Mouse (Mus musculus) heart, postnatal 0 days (tissue): ENCODE measurements around the gene Fmnl3. TPM values are rescaled to one million over a fixed set of nuclear protein-coding genes. Genes with fewer than 3 reads are reported as not detected.
A peak's percentile ranks its signal among the peaks of the same experiment; 100 is the strongest.

Source experiments
- ATAC-seq: fragments of 200-750 bp; cut with Nextera tagmentation; 2 replicates; pipeline ENCODE4 v1.8.0; 2017; ENCODE audit warnings: low read depth, moderate number of reproducible peaks, moderate library complexity; ENCODE audit not compliant: insufficient read depth
- DNase-seq: peaks from one replicate; pipeline ENCODE4 v3.0.0-alpha.2; 2016; ENCODE audit warnings: low spot score
- H3K27ac ChIP-seq: fragments of 300-500 bp; sonication (generic); 2 replicates; pipeline ENCODE4 v1.5.1; 2014; ENCODE audit warnings: low read depth, mild to moderate bottlenecking
- H3K27me3 ChIP-seq: fragments of 300-500 bp; sonication (generic); 2 replicates; pipeline ENCODE4 v1.6.1; 2014; ENCODE audit warnings: low read length, mixed read lengths; ENCODE audit not compliant: control insufficient read depth, insufficient read depth
- H3K36me3 ChIP-seq: fragments of 300-500 bp; sonication (generic); replicated peaks from 2 replicates; pipeline ENCODE4 v1.6.1; 2014; ENCODE audit warnings: low read length, mixed read lengths; ENCODE audit not compliant: control insufficient read depth, insufficient read depth
- H3K4me1 ChIP-seq: fragments of 300-500 bp; sonication (generic); 2 replicates; pipeline ENCODE4 v1.6.1; 2014; ENCODE audit warnings: antibody characterized with exemption; ENCODE audit not compliant: control insufficient read depth, insufficient read depth
- H3K4me2 ChIP-seq: fragments of 300-500 bp; sonication (generic); 2 replicates; pipeline ENCODE4 v1.6.1; 2014; ENCODE audit warnings: low read depth, mild to moderate bottlenecking, low read length, moderate library complexity
- H3K4me3 ChIP-seq: fragments of 300-500 bp; sonication (generic); 2 replicates; pipeline ENCODE4 v1.5.1; 2014; ENCODE audit warnings: low read depth, low read length
- H3K9ac ChIP-seq: fragments of 300-500 bp; sonication (generic); replicated peaks from 2 replicates; pipeline ENCODE4 v1.6.1; 2014; ENCODE audit warnings: low read depth, low read length, mixed read lengths
- H3K9me3 ChIP-seq: fragments of 300-500 bp; sonication (generic); replicated peaks from 2 replicates; pipeline ENCODE4 v1.6.1; 2016; ENCODE audit warnings: low read length; ENCODE audit not compliant: control insufficient read depth
- CTCF ChIP-seq: IDR thresholded peaks from 2 replicates; pipeline ENCODE4 v1.5.1; 2016; ENCODE audit warnings: antibody characterized with exemption, control low read depth, low read depth
- EP300 ChIP-seq: IDR thresholded peaks from 2 replicates; pipeline ENCODE4 v1.6.1; 2016; ENCODE audit warnings: antibody characterized with exemption, low read depth
- WGBS: fragments of 180-500 bp; shearing (Covaris S2); extraction: QIAGEN DNeasy Blood & Tissue Kit; methylation state at CpG from one replicate; pipeline ENCODE4 v1.1.7; 2014; 5-methylcytosine and 5-hydroxymethylcytosine counted together
- polyA plus RNA-seq: library from polyadenylated mRNA; unstranded; fragments of >200 nt; fragmentation: Nextera tagmentation; extraction: Ambion mirVana; gene quantifications from 2 replicates; pipeline ENCODE4 v1.2.1, GENCODE M21; 2015
- total RNA-seq: library from RNA; depleted of rRNA; stranded (reverse); fragments of >200 nt; gene quantifications from 2 replicates; pipeline ENCODE4 v1.2.3, GENCODE M21; 2014; ENCODE audit warnings: low replicate concordance

Gene Fmnl3
- total and polyA plus RNA-seq, 2 experiments from 2014 or later = 12.1 to 21.6 TPM

- H3K4me2 ChIP-seq = 0 out of 2 replicates have a peak overlapping the region, but pooled peaks have one; percentile 20
- no peak for DNase-seq
- no peak for ATAC-seq
Measured at GRCm38 (mm10) chr15:99332111-99332510, 38.2 kb downstream of the Fmnl3 start.

GRCm38 (mm10) chr15:99331341-99331740 is 38.9 kb downstream of the Fmnl3 start:
- peaks cover 20% of the 10 kb centered on the region for H3K36me3 ChIP-seq
- TF ChIP-seq EP300 (no peak), CTCF (no peak)
- H3K4me2 ChIP-seq = no peak overlapping the region
- 81% methylated on average over 5 of the region's 5 CpGs for WGBS
- H3K27me3 ChIP-seq = no peaks in the 10 kb centered on the region
- H3K4me3 ChIP-seq = no peak overlapping the region
- ATAC-seq (no peak), DNase-seq (no peak)
- H3K4me1 ChIP-seq = peaks cover 47% of the 10 kb centered on the region
- no peak overlapping the region for H3K27ac ChIP-seq
- H3K9ac ChIP-seq = no peak overlapping the region
- H3K9me3 ChIP-seq = no peaks in the 10 kb centered on the region

More at GRCm38 (mm10) chr15:99332111-99332510, 38.2 kb downstream of the Fmnl3 start:
- Histone ChIP-seq H3K36me3 (peaks cover 17% of the 10 kb centered on the region), H3K27ac (peak overlapping the region; percentile 87), H3K4me1 (peaks cover 55% of the 10 kb centered on the region), H3K9ac (no peak overlapping the region), H3K27me3 (no peaks in the 10 kb centered on the region), H3K4me3 (no peak overlapping the region), H3K9me3 (no peaks in the 10 kb centered on the region)
- TF ChIP-seq CTCF (no peak), EP300 (no peak)

GRCm38 (mm10) chr15:99330324-99330723 is 40.0 kb downstream of the Fmnl3 start:
- 62% methylated on average over 2 of the region's 2 CpGs for WGBS
- Histone ChIP-seq H3K9ac (no peak overlapping the region), H3K4me2 (no peak overlapping the region), H3K27ac (peak overlapping the region; percentile 44; the same call in 1 of the 2 replicates), H3K4me3 (no peak overlapping the region), H3K9me3 (no peaks in the 10 kb centered on the region), H3K4me1 (peaks cover 37% of the 10 kb centered on the region), H3K27me3 (no peaks in the 10 kb centered on the region), H3K36me3 (peaks cover 26% of the 10 kb centered on the region)
- ATAC-seq (no peak), DNase-seq (no peak)
- TF ChIP-seq EP300 = no peak
- no peak for TF ChIP-seq CTCF

GRCm38 (mm10) chr15:99328011-99328410 is 42.3 kb downstream of the Fmnl3 start:
- Histone ChIP-seq H3K36me3 (peaks cover 49% of the 10 kb centered on the region), H3K4me1 (peaks cover 14% of the 10 kb centered on the region), H3K9ac (no peak overlapping the region), H3K4me3 (no peak overlapping the region), H3K27me3 (no peaks in the 10 kb centered on the region), H3K27ac (no peak overlapping the region), H3K9me3 (no peaks in the 10 kb centered on the region), H3K4me2 (no peak overlapping the region)
- ATAC-seq (no peak), DNase-seq (no peak)
- TF ChIP-seq CTCF (no peak), EP300 (no peak)
- 96% methylated on average over 5 of the region's 5 CpGs for WGBS

GRCm38 (mm10) chr15:99326959-99327358 is 43.3 kb downstream of the Fmnl3 start:
- no peaks in the 10 kb centered on the region for H3K9me3 ChIP-seq
- WGBS = 76% methylated on average over 1 of the region's 1 CpGs
- no peak for DNase-seq
- peaks cover 60% of the 10 kb centered on the region for H3K36me3 ChIP-seq
- no peak overlapping the region for H3K4me2 ChIP-seq
- H3K4me1 ChIP-seq = peaks cover 3% of the 10 kb centered on the region; the same call in 1 of the 2 replicates
- no peak for ATAC-seq
- H3K9ac ChIP-seq = no peak overlapping the region
- no peak for TF ChIP-seq EP300
- TF ChIP-seq CTCF = peak; percentile 67
- H3K27me3 ChIP-seq = no peaks in the 10 kb centered on the region
- peak overlapping the region; percentile 58 for H3K27ac ChIP-seq
- no peak overlapping the region for H3K4me3 ChIP-seq

GRCm38 (mm10) chr15:99326407-99326806 is 43.9 kb downstream of the Fmnl3 start:
- peak; percentile 53 for DNase-seq
- WGBS = 44% methylated on average over 2 of the region's 2 CpGs

More at GRCm38 (mm10) chr15:99326407-99326806, 43.9 kb downstream of the Fmnl3 start:
- no peaks in the 10 kb centered on the region for H3K27me3 ChIP-seq
- no peak overlapping the region for H3K9ac ChIP-seq
- H3K9me3 ChIP-seq = no peaks in the 10 kb centered on the region
- H3K4me1 ChIP-seq = no peaks in the 10 kb centered on the region
- peak; percentile 62 for ATAC-seq
- no peak overlapping the region for H3K4me3 ChIP-seq
- H3K27ac ChIP-seq = peak overlapping the region; percentile 76
- TF ChIP-seq EP300 (peak; percentile 77), CTCF (no peak)
- H3K4me2 ChIP-seq = no peak overlapping the region
- H3K36me3 ChIP-seq = peaks cover 65% of the 10 kb centered on the region
